Mouse (Mus musculus) brain, embryonic 18.5 days (tissue): ENCODE data around the gene Opn4.

Source experiments
- DNase-seq: peaks from one replicate; pipeline ENCODE4 v3.0.0-alpha.2; 2012; ENCODE audit warnings: low read depth, low spot score

Gene Opn4

DNA sequence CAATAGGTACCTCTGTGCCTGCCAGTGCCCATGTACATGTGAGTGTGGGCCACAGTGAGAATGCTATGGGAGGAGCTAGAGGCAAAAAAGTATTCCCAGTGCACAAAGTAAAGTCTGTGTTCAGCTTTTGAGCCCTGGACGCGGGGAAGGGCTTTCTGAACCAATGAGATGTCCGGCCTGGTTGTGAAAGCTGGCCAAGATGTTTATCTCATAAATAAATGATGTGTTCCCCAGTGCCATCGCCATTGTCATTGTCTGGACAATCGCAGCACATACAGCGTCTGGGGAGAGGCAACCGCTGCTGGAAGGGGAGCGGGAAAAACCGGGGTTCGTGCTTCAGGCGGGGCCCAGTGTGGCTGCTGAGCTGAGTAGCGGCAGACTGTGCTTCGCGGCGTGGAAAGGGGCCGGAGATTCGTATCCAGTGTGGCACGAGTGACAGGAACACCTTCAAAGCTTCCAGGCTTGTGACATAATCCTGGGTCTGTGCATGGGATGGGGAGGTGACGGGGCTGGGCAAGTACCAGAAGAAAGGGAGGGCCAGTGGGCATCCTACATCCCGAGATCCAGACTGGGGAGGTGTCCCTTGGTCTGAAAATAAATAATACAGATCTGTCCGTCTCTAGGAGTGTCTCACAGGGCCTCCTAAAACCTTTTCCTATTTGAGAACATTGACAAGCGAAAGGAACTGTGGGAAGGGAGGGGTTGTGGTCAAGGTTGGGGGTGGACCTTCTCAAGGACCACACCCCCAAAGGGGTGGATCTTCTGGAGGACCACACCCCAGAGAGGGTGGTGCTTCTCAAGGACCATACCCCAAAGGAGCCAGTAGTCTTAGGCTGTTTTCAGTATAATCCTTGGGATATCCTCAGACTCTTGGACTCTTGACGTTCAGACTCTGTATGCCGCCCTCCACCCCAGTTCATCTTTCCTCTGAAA lies 8.9 kb downstream of the Opn4 start:
- DNase-seq, result no peak

DNA sequence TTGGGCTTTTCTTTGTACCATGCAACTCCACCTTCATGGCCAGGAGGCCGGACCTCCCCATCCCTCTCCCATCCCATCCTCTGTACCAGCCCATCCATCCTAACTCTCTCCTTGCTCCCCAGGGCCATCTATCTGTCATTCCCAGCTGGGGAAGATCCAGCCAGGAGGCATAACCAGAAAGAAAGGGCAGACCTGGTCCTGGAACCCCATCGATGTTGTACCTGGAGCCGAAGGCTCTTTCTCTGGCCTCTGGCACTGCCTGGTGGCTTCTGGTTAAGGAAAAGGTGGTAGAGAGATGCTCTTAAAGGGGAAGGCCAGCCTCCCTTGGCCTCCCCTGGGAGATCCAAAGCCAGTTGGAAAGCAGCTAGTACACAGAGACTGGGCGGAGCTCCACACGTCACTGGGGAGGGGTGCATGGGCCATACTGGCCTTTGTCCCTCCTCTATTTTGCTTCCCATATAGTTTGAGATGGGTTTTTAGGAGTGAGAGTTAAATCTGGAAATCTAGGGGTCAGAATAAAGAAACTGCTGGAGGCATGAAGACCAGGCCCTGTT lies 9.8 kb downstream of the Opn4 start:
- DNase-seq, result no peak

DNA sequence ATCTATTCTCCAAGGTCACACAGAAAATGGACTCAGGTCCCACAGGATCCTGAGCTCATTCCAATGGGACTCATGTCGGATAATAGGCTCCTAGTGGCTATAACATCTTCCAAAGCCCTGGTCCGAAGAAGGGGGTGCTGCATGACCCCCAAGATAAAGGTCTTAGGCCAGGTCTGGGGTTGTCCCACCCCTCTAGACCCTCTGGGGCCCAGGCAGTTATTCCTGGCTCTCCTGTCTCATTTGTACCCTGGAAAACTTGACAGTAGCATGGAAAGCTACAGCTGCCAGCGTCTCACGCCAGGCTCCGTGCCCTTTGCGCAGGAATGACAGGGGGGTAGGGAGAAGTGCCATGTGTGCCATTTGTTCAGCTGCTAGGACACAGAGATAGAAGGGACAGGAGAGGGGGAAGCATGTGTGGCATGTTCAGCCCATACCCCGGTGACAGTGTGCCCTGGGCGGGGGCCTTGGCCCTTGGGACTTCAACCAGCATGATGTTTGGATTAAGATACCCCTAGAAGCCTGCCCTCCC lies 10.7 kb downstream of the Opn4 start:
- DNase-seq, result no peak

DNA sequence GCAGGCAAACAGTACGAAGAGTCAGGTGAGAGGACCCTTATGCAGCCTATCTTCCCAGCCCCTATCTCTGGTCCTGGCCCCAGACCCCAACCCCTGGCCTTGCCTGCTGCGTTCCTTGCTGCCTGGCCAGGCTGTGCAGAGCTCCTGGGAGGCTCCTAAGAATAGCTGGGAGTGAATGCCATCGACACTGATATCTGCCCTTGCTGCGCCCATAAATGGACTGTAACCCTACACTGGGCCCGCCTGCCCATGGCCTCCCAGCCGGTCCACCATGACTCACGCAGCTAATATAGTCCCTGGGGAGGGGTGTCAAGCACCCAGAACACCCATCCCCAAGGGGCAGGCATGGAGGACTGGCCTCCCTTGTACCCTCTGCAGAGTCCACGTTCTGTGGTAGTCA lies 11.4 kb downstream of the Opn4 start, which contains the start of gene Ldb3:
Ldb3 (minus strand) TSS at position 185 of the 400 bp plus-strand sequence.
- no peak for DNase-seq

DNA sequence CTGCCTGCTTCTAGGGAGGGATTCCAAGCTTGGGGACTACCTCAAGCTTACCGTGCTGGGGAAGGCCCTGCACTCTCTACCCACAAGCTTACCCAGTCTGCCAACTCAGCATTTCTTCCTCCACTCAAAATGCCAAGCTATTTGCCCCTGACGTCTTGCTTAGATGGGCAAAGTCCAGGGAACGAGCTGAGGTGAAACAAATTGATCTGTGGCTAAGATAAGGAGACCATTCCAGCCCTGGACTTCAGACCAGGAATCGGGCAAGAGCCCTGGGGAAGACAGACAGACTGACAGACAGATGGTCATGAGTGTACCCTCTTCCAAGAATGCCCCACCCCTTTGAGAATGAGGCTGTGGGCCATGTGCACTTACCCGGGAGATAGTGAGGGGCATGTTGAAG lies 11.9 kb downstream of the Opn4 start:
- DNase-seq, result no peak

DNA sequence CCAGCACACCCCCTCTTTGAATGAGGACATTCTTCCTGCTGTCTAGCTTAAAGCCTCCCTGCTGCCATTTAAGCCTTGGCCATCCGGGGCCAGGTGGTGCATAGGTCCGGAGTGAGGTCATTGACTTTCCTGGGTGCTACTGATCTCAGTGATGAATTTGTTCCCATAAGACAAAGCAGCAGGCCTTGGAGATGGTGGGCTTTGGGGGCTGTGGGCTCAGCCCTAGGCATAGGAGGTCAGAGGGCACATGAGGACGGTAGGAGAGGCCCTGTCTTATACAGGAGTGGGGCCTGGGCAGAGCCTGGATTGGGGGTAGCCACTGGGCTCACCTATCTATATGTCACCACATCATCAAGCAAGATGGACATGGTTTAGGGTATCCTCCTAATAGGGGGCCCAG lies 13.1 kb downstream of the Opn4 start:
- no peak for DNase-seq

DNA sequence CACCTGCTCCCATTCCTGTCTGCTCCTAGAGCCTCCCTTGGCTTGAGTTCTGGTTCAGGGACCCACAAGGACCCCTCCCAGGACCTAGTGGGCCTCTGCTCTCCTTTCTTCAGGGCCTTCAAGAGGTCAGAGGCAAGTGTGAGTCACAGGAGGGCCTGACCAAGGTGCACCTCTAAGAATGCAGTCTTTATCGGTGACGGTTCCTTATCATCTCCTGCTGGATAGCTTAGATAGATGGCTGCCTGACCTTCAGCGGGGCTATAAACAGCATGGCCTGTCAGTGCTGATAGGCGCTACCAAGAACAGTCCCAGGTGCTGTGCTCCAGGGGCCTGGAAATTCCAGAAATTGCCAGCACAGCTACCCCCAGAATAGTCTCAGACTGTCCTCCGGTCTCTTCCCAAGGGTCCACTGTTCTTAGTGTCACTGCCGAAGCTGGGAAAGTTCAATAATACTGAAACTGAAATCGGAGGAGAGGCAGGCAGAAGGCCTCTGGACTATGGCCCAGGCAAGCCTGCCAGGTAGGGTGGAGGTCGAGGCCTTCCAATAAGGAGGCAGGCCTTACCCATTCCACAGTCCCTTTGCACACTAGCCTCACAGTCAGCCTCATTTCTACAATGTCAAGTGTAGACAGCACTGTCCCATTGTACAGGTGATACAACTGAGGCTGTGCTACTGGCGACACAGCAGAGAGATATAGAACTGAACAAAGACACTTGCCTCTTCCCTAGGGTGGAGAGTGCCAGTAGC lies 14.4 kb downstream of the Opn4 start:
- DNase-seq, result no peak

DNA sequence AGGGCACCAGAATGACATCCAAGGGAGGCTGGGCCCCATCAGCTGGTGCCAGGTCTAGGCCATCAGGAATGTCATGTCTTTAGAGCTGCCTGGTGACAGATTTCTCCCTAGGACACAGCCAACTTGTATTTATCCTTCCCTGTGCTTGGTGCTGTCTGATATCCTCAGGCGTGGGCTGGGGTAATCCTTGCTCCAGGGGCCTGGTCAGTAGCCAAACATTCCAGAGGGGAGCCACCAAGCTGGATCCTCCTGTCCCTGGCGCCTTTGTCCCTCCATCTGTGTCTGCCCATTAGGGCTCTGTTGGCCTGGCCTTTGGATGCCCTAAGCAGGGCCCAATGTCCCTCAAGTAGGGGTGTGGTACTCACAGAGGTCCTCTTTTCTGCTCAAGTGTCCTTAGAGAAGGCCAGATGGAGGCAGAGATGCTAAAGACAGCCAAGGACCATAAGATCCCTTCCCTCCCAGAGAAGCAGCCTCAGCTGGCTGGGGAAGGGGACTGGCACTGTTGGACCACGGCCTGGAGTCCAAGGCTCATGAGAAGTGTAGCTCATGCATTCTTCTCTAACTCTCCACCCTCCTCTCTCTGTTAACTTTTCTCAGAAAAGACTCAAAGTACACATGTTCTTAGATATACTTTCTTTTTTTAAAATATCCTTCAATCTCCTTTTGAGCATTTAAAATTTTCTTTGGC lies 17.1 kb downstream of the Opn4 start:
- DNase-seq, result no peak

DNA sequence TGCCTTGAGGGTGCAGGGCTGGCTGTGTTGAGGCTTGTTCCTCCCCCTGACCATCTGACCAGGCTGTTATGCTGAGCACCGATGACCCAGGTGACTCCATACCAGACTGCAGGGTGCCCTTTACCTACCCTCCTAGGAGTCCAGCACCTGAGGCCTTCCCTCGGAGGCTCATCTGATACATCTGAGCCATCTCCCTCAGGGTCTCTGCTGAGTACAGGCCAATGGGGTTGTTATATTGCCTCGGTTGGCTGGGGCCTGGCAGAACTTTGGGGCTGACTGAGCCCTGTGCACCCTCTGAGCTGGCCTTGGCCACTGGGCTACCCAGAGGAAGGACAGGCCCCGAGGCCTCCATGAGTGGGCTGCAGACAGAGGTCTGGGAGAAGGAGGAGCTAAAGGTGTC lies 23.1 kb downstream of the Opn4 start:
- no peak for DNase-seq

DNA sequence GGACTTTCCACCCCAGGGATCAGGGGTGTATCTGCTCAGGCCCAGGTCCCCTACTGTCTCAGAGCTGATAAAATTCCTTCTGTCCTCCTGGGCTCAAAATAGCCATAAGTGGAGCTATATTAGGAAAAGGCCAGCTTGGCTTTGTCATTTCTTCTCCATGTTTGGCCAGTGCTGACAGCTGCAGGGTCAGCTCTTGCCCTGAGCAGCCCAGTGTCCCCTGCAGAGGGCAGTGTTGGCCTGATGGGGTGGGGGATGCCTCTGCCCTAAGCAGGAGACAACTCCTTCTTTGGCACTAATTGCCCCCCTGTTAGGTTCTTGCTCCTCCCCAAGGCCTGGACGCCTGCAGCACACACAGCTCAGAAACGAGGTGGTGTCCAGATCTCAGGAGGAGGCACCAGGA lies 25.9 kb downstream of the Opn4 start:
- DNase-seq, result no peak

DNA sequence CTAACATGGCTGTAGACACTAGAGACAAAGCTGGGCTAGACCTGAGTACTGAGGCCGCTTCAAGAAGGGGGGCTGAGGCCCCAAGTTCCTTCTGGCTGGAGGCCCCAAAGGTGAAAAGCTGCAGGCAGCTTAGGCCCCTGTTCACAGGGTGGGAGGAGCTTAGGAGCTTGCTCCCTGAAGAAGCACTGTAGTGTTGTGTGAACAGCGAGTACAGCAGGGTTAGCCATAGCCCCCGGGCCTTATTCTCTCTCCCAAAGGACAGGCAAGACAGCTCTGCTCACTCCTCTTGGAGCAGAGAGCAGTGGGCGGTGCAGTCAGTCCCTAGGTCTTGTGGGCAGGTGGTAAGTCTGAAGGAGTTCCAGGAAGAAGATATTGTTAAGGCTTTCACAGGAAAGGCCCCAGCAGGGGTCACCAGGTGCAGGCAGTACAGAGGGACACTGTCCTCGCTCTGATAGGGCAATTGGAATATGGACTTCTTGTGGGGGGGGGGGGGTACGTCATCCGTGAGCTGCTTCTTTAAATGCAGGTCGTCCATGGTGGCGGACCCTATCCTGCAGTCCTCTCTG lies 26.5 kb downstream of the Opn4 start:
- DNase-seq, result no peak

DNA sequence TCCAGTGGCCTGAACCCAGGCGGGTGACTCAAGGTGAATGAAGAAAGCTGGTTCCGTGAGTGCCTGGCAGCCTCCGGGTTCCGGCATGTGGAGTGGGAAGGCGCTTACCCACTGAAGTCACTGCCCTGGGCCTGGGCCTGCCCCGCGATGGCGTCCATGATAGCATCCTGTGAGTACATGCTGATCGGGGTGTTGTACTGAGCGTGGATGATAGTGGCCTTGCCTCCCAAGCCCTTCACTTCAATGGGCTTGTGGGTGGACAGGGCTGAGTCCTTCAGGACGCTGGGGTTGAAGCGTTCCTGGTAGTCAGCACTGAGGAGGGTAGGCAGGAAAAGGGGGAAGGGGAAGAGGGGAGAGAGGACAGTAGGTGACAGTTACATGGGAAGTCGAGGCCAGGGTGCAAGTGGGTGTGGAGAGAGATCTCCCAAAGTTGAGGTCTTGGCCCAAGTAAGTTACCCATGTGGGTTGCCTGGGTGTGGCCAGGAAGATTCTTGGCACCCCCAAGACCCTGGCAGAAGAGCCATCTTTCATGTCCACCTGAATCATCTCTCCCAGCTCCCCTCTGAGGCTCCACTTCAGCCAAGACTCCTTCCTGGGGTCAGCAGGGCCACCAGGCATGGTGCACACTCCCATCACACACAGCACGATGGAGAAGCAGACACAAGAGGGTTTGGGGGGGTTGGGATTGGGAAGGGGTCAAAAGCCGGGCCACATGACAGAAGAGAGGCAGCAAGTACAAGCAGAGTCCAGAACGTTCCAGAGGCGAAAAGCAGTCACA lies 28.1 kb downstream of the Opn4 start:
- DNase-seq, result no peak

DNA sequence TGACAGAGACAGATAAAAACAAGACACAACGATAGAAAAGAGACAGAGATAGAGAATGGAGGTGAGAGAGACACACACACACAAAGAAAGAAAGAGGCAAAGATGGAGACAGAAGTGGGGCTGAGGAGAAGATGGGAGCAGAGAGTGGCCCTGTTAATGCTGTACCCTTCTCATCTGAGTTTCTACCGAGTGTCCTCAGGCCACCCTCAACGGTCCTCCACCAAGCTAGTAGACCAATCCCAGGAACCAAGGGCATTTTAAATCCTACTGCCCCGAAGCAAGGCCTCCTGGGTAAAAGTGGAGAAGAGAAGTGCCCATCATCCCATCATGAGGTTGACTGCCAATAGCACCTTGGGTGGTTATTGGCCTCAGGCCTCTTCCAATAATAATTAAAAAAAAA lies 29.0 kb downstream of the Opn4 start:
- no peak for DNase-seq

DNA sequence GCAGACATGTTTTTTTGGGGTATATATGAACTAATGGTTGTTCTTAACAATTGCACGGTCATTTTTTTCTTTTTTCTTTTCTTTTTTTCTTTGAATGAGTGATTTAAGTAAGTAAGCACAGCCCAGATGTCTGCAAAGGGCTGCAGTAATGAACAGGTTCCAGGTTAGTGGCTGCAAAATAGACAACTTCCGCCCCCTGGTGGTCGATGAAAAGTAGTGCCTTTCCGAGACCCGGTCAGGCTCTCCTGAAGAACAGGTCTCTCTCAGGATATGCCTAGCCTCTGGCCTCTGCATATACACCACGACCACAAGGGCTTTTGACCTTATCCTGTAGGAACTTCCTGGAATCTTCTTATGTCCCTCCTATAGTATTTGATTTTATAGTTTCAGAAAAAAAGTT lies 29.6 kb downstream of the Opn4 start:
- DNase-seq, result peak; percentile 54

DNA sequence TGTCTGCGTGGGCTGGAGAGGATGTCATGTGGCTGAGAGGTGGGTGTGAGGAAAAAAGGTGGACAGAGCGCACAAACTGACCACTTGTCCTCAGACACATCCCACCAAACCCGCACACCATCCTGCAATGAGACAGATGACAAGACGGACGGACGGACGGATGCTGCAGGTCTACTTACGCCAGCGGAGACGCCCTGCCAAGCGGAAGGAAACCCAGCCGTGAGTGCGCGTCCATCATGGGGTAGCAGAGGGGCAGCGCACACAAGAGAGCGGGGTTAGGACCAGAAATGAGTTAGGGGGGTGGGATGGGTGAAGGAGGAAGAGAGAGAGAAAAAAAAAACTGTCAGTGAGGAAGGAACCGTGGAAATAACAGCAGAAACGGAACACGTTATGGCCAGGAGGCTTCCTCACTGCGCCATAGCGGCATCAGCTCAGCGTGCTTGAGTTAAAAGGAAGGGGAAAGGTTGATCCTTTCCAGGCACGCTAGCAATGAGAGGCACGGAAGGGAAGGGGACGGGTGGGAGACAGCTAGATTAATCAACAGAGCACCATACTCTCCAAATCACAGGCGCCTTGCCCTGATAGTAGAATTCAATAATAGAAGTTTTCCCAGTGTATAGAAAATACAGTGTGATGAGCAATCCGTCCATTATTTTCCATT lies 30.3 kb downstream of the Opn4 start:
- no peak for DNase-seq

DNA sequence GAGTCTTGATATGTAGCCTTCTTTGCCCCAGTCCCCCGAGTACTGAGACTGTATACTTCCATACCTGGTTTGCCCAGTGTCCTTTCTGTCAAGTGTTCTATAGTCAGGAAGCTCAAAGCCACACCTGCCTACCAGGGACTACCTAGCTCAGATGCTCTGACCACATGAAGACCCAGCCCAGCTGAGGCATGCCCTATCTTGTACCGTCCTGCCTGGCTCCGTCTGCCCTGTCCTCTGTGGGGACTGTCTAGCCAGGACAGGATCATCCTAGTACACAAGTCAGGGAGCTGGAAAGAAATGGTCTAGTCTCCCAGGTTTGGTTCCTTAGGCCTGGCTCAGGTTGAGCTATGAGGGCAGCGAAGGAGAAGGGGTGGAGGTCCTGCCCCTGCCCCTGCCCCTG lies 31.3 kb downstream of the Opn4 start:
- no peak for DNase-seq

DNA sequence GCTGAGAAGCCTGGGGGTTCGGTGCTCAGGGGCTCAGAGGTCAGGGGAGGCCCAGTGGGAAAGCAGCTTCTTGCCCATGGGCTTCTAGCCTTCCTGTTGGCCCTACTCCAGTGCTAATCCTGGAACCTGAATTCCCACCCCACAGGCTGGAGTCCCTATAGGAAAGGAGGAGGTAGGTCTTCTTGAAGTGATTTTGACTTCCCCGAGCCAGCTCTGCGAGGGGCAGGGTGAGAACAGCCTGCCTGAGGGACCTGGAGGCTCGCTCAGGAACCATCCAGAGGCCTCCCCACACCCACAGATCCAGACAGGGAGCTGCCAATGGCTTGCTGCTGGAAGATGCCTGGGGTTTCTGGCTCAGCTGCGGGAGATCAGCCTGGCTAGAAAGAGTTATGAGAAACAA lies 32.2 kb downstream of the Opn4 start:
- no peak for DNase-seq

DNA sequence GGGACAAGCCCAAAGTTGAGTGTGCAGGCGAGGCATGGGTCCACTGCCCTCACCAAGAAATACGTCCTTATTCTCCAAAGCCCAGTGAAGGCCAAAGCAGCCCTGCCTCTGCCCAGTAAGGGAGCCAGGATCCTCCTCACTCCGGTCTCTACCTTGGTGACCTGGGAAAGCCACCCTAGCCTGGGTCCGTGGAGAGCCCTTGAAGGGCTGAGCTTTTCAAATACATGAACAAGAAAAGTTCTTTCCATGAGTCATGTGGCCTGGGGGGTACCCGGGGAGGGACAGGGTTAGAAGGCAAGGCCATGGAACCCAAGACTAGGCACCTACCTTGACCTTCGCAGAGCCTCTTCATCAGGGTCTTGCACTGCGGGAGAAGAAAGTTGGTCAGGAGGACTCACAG lies 33.4 kb downstream of the Opn4 start:
- DNase-seq, result no peak

DNA sequence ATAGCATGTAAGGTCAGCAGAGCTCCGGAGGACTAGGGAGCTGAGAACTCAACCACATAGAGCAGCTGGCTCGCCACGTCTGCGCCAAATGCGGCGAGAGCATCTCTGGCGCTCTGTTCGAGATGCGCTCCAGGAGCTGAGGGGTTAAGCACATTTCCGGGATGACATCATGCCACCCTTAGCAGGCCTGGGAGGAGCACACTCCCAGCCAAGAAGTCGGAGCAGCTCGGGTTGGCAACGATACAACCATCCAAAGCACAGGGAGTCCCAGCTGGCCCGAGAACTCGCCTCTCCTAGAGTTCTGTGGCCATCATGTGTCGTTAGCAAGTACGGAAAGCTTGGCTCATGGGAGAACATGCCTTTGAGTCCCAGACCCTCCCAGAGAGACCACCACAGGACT lies 34.2 kb downstream of the Opn4 start:
- no peak for DNase-seq

DNA sequence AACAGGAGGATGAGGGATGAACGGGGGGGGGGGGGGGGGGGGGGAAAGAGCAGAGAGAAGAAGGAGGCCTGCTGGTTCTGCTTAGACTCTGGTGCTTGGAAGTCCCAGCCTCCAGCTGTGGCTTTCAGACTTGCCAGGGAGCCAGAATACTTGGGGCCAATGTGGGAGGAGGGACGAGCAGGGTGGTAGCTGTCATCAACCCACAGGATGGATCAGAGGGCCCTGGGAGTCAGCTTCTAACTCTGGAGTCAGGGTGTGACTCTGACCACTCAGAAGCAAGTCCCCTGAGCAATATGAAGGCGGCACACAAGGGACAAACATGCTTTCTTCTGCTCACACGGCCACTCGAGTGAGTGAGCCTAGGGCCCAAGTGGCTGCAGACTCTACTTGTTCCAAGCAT lies 35.3 kb downstream of the Opn4 start:
- no peak for DNase-seq
